Mouse (Mus musculus): ENCODE measurements around the gene Kif26a. TPM values are rescaled to one million over a fixed set of nuclear protein-coding genes. Genes with fewer than 3 reads are reported as not detected.
A peak's percentile ranks its signal among the peaks of the same experiment; 100 is the strongest.

Gene Kif26a
- polyA plus RNA-seq, 1 experiment from 2014 or later, result 4.7 TPM

- 0 out of 2 replicates have a peak, but pooled peaks cover 4% of the 10 kb centered on the region for H3K4me1 ChIP-seq (ENCODE audit: control insufficient read depth, insufficient read depth, low read length)
- no peak overlapping the region for H3K4me3 ChIP-seq (ENCODE audit: low read depth, low read length)
- WGBS, result 61% methylated on average over 14 of the region's 14 CpGs
- H3K9ac ChIP-seq (ENCODE audit: low read depth, low read length), result no peak overlapping the region
- no peaks in the 10 kb centered on the region for H3K9me3 ChIP-seq (replicated peaks; ENCODE audit: control insufficient read depth, low read length, poor library complexity, severe bottlenecking)
- no peaks in the 10 kb centered on the region for H3K36me3 ChIP-seq (ENCODE audit: control insufficient read depth, insufficient read depth, low read length)
- ATAC-seq, result no peak
- no peak overlapping the region for H3K4me2 ChIP-seq (ENCODE audit: low read length)
- peaks cover 19% of the 10 kb centered on the region for H3K27me3 ChIP-seq (ENCODE audit: control insufficient read depth, insufficient read depth, low read depth, low read length)
- H3K27ac ChIP-seq (ENCODE audit: low read length), result no peak overlapping the region
These were observed 18.9 kb upstream of the Kif26a start for GRCm38 (mm10) chr12:112126931-112127635.

- Histone ChIP-seq H3K4me1 (ENCODE audit: control insufficient read depth, insufficient read depth, low read length) (0 out of 2 replicates have a peak, but pooled peaks cover 4% of the 10 kb centered on the region), H3K27ac (ENCODE audit: low read length) (no peak overlapping the region), H3K9me3 (replicated peaks; ENCODE audit: control insufficient read depth, low read length, poor library complexity, severe bottlenecking) (no peaks in the 10 kb centered on the region), H3K4me3 (ENCODE audit: low read depth, low read length) (no peak overlapping the region), H3K36me3 (ENCODE audit: control insufficient read depth, insufficient read depth, low read length) (no peaks in the 10 kb centered on the region), H3K27me3 (ENCODE audit: control insufficient read depth, insufficient read depth, low read depth, low read length) (peaks cover 28% of the 10 kb centered on the region), H3K9ac (ENCODE audit: low read depth, low read length) (no peak overlapping the region), H3K4me2 (ENCODE audit: low read length) (no peak overlapping the region)
- 78% methylated on average over 4 of the region's 4 CpGs for WGBS
- ATAC-seq, result no peak
These were observed 17.5 kb upstream of the Kif26a start for GRCm38 (mm10) chr12:112128526-112128925.

- 63% methylated on average over 6 of the region's 6 CpGs for WGBS
- Histone ChIP-seq H3K4me2 (ENCODE audit: low read length) (no peak overlapping the region), H3K36me3 (ENCODE audit: control insufficient read depth, insufficient read depth, low read length) (no peaks in the 10 kb centered on the region), H3K9ac (ENCODE audit: low read depth, low read length) (no peak overlapping the region), H3K27ac (ENCODE audit: low read length) (no peak overlapping the region), H3K9me3 (replicated peaks; ENCODE audit: control insufficient read depth, low read length, poor library complexity, severe bottlenecking) (no peaks in the 10 kb centered on the region), H3K4me3 (ENCODE audit: low read depth, low read length) (no peak overlapping the region), H3K4me1 (ENCODE audit: control insufficient read depth, insufficient read depth, low read length) (0 out of 2 replicates have a peak, but pooled peaks cover 4% of the 10 kb centered on the region), H3K27me3 (ENCODE audit: control insufficient read depth, insufficient read depth, low read depth, low read length) (peaks cover 28% of the 10 kb centered on the region)
- no peak for ATAC-seq
These were observed 16.6 kb upstream of the Kif26a start for GRCm38 (mm10) chr12:112129300-112129856.

GRCm38 (mm10) chr12:112130161-112130860, 15.7 kb upstream of the Kif26a start:
- Histone ChIP-seq H3K4me2 (ENCODE audit: low read length) (peak overlapping the region; percentile 93), H3K4me1 (ENCODE audit: control insufficient read depth, insufficient read depth, low read length) (0 out of 2 replicates have a peak, but pooled peaks cover 4% of the 10 kb centered on the region), H3K27me3 (ENCODE audit: control insufficient read depth, insufficient read depth, low read depth, low read length) (peaks cover 28% of the 10 kb centered on the region), H3K4me3 (ENCODE audit: low read depth, low read length) (peak overlapping the region; percentile 51), H3K9me3 (replicated peaks; ENCODE audit: control insufficient read depth, low read length, poor library complexity, severe bottlenecking) (no peaks in the 10 kb centered on the region), H3K9ac (ENCODE audit: low read depth, low read length) (peak overlapping the region; percentile 69), H3K36me3 (ENCODE audit: control insufficient read depth, insufficient read depth, low read length) (no peaks in the 10 kb centered on the region), H3K27ac (ENCODE audit: low read length) (no peak overlapping the region)
- ATAC-seq, result peak; percentile 60; the same call in 1 of the 2 replicates
- 1% methylated on average over 69 of the region's 79 CpGs for WGBS

- H3K9me3 ChIP-seq (replicated peaks; ENCODE audit: control insufficient read depth, low read length, poor library complexity, severe bottlenecking), result no peaks in the 10 kb centered on the region
- peak overlapping the region; percentile 93 for H3K4me2 ChIP-seq (ENCODE audit: low read length)
- H3K4me1 ChIP-seq (ENCODE audit: control insufficient read depth, insufficient read depth, low read length), result 0 out of 2 replicates have a peak, but pooled peaks cover 4% of the 10 kb centered on the region
- WGBS, result 12% methylated on average over 32 of the region's 32 CpGs
- peak overlapping the region; percentile 51 for H3K4me3 ChIP-seq (ENCODE audit: low read depth, low read length)
- H3K9ac ChIP-seq (ENCODE audit: low read depth, low read length), result no peak overlapping the region
- no peaks in the 10 kb centered on the region for H3K36me3 ChIP-seq (ENCODE audit: control insufficient read depth, insufficient read depth, low read length)
- no peak overlapping the region for H3K27ac ChIP-seq (ENCODE audit: low read length)
- ATAC-seq, result no peak
- H3K27me3 ChIP-seq (ENCODE audit: control insufficient read depth, insufficient read depth, low read depth, low read length), result peaks cover 28% of the 10 kb centered on the region
These were observed 15.1 kb upstream of the Kif26a start for GRCm38 (mm10) chr12:112130957-112131356.

- H3K4me2 ChIP-seq (ENCODE audit: low read length), result no peak overlapping the region
- H3K27ac ChIP-seq (ENCODE audit: low read length), result no peak overlapping the region
- H3K9ac ChIP-seq (ENCODE audit: low read depth, low read length), result no peak overlapping the region
- no peaks in the 10 kb centered on the region for H3K9me3 ChIP-seq (replicated peaks; ENCODE audit: control insufficient read depth, low read length, poor library complexity, severe bottlenecking)
- peaks cover 19% of the 10 kb centered on the region for H3K27me3 ChIP-seq (ENCODE audit: control insufficient read depth, insufficient read depth, low read depth, low read length)
- no peak overlapping the region for H3K4me3 ChIP-seq (ENCODE audit: low read depth, low read length)
- no peak for ATAC-seq
- no peaks in the 10 kb centered on the region for H3K36me3 ChIP-seq (ENCODE audit: control insufficient read depth, insufficient read depth, low read length)
- peaks cover 13% of the 10 kb centered on the region for H3K4me1 ChIP-seq (ENCODE audit: control insufficient read depth, insufficient read depth, low read length)
- 13% methylated on average over 5 of the region's 5 CpGs for WGBS
These were observed 5.8 kb upstream of the Kif26a start for GRCm38 (mm10) chr12:112140231-112140630.

GRCm38 (mm10) chr12:112140745-112141144, 5.3 kb upstream of the Kif26a start:
- no peaks in the 10 kb centered on the region for H3K9me3 ChIP-seq (replicated peaks; ENCODE audit: control insufficient read depth, low read length, poor library complexity, severe bottlenecking)
- H3K4me1 ChIP-seq (ENCODE audit: control insufficient read depth, insufficient read depth, low read length), result peaks cover 16% of the 10 kb centered on the region
- no peak overlapping the region for H3K27ac ChIP-seq (ENCODE audit: low read length)
- H3K36me3 ChIP-seq (ENCODE audit: control insufficient read depth, insufficient read depth, low read length), result no peaks in the 10 kb centered on the region
- H3K27me3 ChIP-seq (ENCODE audit: control insufficient read depth, insufficient read depth, low read depth, low read length), result peaks cover 19% of the 10 kb centered on the region
- ATAC-seq, result no peak
- WGBS, result 64% methylated on average over 7 of the region's 7 CpGs
- no peak overlapping the region for H3K4me3 ChIP-seq (ENCODE audit: low read depth, low read length)
- no peak overlapping the region for H3K9ac ChIP-seq (ENCODE audit: low read depth, low read length)
- no peak overlapping the region for H3K4me2 ChIP-seq (ENCODE audit: low read length)

- Histone ChIP-seq H3K27me3 (ENCODE audit: control insufficient read depth, insufficient read depth, low read depth, low read length) (peaks cover 21% of the 10 kb centered on the region), H3K4me2 (ENCODE audit: low read length) (no peak overlapping the region), H3K9ac (ENCODE audit: low read depth, low read length) (no peak overlapping the region), H3K27ac (ENCODE audit: low read length) (no peak overlapping the region), H3K9me3 (replicated peaks; ENCODE audit: control insufficient read depth, low read length, poor library complexity, severe bottlenecking) (no peaks in the 10 kb centered on the region), H3K4me1 (ENCODE audit: control insufficient read depth, insufficient read depth, low read length) (peaks cover 22% of the 10 kb centered on the region), H3K4me3 (ENCODE audit: low read depth, low read length) (no peak overlapping the region), H3K36me3 (ENCODE audit: control insufficient read depth, insufficient read depth, low read length) (no peaks in the 10 kb centered on the region)
- no peak for ATAC-seq
- 22% methylated on average over 6 of the region's 6 CpGs for WGBS
These were observed 4.7 kb upstream of the Kif26a start for GRCm38 (mm10) chr12:112141300-112141699.

Measured in midbrain, embryonic 16.5 days (tissue).